Mouse (Mus musculus): ENCODE results near the gene Dnajc5g. TPM values are rescaled to one million over a fixed set of nuclear protein-coding genes. Genes with fewer than 3 reads are reported as not detected.

Dnajc5g gene
- polyA plus RNA-seq, 1 experiment from 2014 or later, result not detected

DNA sequence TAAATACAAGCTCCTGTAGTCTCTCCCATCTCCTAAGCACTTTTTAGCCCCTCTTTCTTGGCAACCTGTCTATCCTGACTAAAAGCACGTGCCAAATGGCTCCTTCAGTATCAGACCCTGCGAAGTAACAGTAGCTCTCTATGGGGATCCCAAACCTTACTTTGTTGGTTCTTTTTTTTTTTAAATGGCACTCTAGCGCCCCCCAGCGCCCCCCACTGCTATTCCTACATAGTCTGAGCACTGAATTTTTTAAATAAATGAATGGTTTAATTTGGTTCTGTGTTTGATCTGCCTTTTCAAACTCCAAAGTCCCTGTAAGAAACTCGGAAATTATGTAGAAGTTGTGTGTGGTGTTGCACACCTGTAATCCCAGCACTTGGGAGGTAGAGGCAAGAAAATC lies 20.0 kb downstream of the Dnajc5g start:
- Histone ChIP-seq H3K27ac (ENCODE audit: low read length) (no peak overlapping the region), H3K4me2 (ENCODE audit: low read depth, low read length) (no peak overlapping the region), H3K4me1 (ENCODE audit: control insufficient read depth, insufficient read depth, low read length) (no peaks in the 10 kb centered on the region), H3K36me3 (ENCODE audit: control insufficient read depth, insufficient read depth) (no peaks in the 10 kb centered on the region), H3K27me3 (ENCODE audit: control insufficient read depth, insufficient read depth, low read length) (no peaks in the 10 kb centered on the region), H3K4me3 (ENCODE audit: low read length) (no peak overlapping the region), H3K9ac (ENCODE audit: low read length) (no peak overlapping the region), H3K9me3 (replicated peaks; ENCODE audit: control insufficient read depth, low read length) (no peaks in the 10 kb centered on the region)
- no peak for ATAC-seq (replicated peaks; ENCODE audit: extremely low read depth, insufficient read depth, low FRiP score)
- 40% methylated on average over 5 of the region's 5 CpGs for WGBS

DNA sequence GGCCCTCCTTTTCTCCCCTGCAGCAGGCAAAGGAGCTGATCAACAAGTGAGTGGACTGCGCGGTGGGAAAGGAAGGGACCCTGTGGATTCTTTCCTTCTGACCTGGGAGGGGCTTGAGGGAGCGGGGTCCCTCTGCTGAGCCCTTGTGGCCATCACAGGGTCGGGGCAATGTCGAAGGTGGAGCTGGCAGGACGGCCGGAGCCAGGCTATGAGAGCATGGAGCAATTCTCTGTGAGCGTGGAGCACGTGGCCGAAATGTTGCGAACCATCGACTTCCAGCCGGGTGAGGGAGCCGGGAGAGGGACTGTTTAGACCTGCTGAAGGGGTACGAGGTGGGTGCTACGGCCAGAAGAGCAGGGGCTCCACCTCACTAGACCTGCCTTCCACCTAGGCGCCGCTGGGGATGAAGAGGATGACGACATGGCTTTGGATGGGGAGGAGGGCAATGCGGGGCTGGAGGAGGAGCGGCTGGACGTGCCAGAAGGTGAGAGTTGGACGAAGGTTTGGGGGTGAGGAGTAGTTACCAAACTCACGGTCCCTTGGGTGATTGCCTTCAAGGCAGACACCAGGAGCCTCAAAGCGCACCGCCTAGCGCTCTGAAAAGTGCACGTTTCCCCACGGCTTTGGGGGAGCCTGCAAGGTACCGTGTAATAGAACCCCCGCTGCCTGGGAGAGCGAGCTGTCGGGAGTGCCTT lies 30.8 kb downstream of the Dnajc5g start:
- Histone ChIP-seq H3K36me3 (ENCODE audit: control insufficient read depth, insufficient read depth) (peaks cover 6% of the 10 kb centered on the region), H3K27me3 (ENCODE audit: control insufficient read depth, insufficient read depth, low read length) (peaks cover 48% of the 10 kb centered on the region), H3K4me3 (ENCODE audit: low read length) (no peak overlapping the region), H3K4me2 (ENCODE audit: low read depth, low read length) (no peak overlapping the region), H3K4me1 (ENCODE audit: control insufficient read depth, insufficient read depth, low read length) (peaks cover 17% of the 10 kb centered on the region), H3K9ac (ENCODE audit: low read length) (no peak overlapping the region), H3K27ac (ENCODE audit: low read length) (no peak overlapping the region), H3K9me3 (replicated peaks; ENCODE audit: control insufficient read depth, low read length) (no peaks in the 10 kb centered on the region)
- WGBS, result 2% methylated on average over 33 of the region's 33 CpGs
- ATAC-seq (replicated peaks; ENCODE audit: extremely low read depth, insufficient read depth, low FRiP score), result no peak

DNA sequence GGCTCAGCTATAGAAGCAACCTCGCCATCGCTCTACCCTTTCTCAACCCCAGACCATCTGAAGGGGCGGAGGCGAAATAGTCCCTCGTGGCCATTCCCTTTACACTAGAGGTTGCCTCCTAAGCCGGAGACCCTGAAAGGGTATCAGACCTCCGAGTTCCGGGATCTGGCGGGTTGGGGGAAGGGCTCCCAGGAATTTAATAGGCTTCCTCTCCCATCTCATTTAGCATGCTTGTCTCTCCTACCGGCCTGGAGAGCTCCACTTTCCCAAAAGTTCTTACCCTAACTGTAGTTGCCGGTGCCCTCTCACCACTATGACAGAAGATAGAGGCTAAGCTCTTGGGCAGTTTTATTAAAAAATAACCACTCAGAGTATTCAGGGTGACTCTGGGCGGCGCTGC lies 31.6 kb downstream of the Dnajc5g start:
- Histone ChIP-seq H3K27ac (ENCODE audit: low read length) (no peak overlapping the region), H3K4me2 (ENCODE audit: low read depth, low read length) (peak overlapping the region; percentile 58), H3K27me3 (ENCODE audit: control insufficient read depth, insufficient read depth, low read length) (peaks cover 47% of the 10 kb centered on the region), H3K4me1 (ENCODE audit: control insufficient read depth, insufficient read depth, low read length) (peaks cover 17% of the 10 kb centered on the region), H3K36me3 (ENCODE audit: control insufficient read depth, insufficient read depth) (peaks cover 7% of the 10 kb centered on the region), H3K9me3 (replicated peaks; ENCODE audit: control insufficient read depth, low read length) (no peaks in the 10 kb centered on the region), H3K9ac (ENCODE audit: low read length) (no peak overlapping the region), H3K4me3 (ENCODE audit: low read length) (peak overlapping the region; percentile 31)
- WGBS, result 4% methylated on average over 13 of the region's 13 CpGs
- no peak for ATAC-seq (replicated peaks; ENCODE audit: extremely low read depth, insufficient read depth, low FRiP score)

DNA sequence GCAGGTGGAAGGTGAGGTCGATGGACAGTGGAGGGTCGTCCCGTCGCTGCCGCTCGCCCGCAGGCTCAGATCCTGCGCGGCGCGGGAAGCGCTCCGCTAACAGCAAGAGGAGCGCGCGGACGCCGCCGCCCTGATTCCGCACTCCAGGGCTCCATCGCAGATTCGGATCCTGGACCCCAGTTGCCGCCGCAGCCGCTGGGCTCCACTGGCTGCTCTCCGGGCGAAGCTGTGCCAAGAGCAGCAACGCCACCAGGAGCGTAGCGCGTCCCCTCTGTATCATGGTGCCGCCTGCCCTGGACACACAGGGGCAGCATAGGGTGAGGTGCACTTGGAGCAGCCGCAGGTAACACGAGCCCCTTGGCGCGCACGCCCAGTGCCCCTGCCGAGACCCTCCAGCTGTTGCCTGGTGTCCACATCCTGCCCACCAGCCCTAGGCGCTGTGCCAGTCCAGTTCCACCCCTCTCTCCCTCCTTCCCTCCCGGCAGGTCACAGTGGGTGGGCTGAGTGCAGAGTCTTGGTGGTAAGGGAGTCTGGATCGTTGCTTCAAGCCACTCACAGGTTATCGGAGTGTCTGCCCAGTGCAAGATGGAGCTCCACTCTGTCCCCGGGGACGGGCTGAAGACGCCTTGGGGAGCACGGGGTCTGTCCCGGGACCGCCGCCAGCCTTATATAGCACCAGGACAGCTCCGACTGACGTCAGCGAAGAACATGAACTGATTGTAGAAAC lies 32.3 kb downstream of the Dnajc5g start, which contains the start of gene Ucn:
TSS of gene Ucn (minus strand) at position 589 of the 727 bp plus-strand sequence.
- 2% methylated on average over 52 of the region's 52 CpGs for WGBS
- Histone ChIP-seq H3K27me3 (ENCODE audit: control insufficient read depth, insufficient read depth, low read length) (peaks cover 47% of the 10 kb centered on the region), H3K36me3 (ENCODE audit: control insufficient read depth, insufficient read depth) (peaks cover 10% of the 10 kb centered on the region), H3K9me3 (replicated peaks; ENCODE audit: control insufficient read depth, low read length) (no peaks in the 10 kb centered on the region), H3K9ac (ENCODE audit: low read length) (no peak within 1 kb of the TSS), H3K4me1 (ENCODE audit: control insufficient read depth, insufficient read depth, low read length) (peaks cover 17% of the 10 kb centered on the region), H3K4me2 (ENCODE audit: low read depth, low read length) (peak within 1 kb of the TSS; percentile 58), H3K27ac (ENCODE audit: low read length) (no peak within 1 kb of the TSS), H3K4me3 (ENCODE audit: low read length) (peak within 1 kb of the TSS; percentile 31)
- 0 out of 2 replicates have a peak, but pooled peaks have one; percentile 49 for ATAC-seq (replicated peaks; ENCODE audit: extremely low read depth, insufficient read depth, low FRiP score)

DNA sequence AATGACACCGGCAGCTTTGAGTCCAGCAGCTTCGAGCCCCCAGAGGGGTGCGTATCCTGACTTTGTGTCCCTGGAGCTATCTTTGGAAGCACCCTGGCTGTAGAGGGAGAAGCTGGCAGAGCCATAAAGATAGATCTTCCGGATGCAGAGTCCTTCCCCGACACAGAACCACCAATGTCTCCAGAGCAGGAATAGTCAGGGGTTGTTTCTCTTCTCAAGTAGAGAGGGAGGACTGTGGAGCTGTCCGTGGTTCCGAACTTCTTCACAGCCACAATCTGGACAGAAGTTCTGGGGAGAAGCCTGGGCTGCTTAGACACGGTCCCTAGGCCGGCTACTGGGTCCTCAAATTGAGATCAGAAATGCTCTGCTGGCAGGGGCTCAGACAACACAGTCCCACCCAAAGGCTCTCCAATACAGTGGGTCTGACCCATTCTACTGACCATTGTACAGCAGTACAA lies 32.9 kb downstream of the Dnajc5g start:
- H3K9me3 ChIP-seq (replicated peaks; ENCODE audit: control insufficient read depth, low read length), result no peaks in the 10 kb centered on the region
- ATAC-seq (replicated peaks; ENCODE audit: extremely low read depth, insufficient read depth, low FRiP score), result 0 out of 2 replicates have a peak, but pooled peaks have one; percentile 14
- peaks cover 47% of the 10 kb centered on the region for H3K27me3 ChIP-seq (ENCODE audit: control insufficient read depth, insufficient read depth, low read length)
- no peak overlapping the region for H3K9ac ChIP-seq (ENCODE audit: low read length)
- H3K27ac ChIP-seq (ENCODE audit: low read length), result no peak overlapping the region
- H3K36me3 ChIP-seq (ENCODE audit: control insufficient read depth, insufficient read depth), result peaks cover 10% of the 10 kb centered on the region
- H3K4me2 ChIP-seq (ENCODE audit: low read depth, low read length), result peak overlapping the region; percentile 58
- WGBS, result 9% methylated on average over 9 of the region's 9 CpGs
- H3K4me3 ChIP-seq (ENCODE audit: low read length), result peak overlapping the region; percentile 31
- H3K4me1 ChIP-seq (ENCODE audit: control insufficient read depth, insufficient read depth, low read length), result peaks cover 17% of the 10 kb centered on the region

DNA sequence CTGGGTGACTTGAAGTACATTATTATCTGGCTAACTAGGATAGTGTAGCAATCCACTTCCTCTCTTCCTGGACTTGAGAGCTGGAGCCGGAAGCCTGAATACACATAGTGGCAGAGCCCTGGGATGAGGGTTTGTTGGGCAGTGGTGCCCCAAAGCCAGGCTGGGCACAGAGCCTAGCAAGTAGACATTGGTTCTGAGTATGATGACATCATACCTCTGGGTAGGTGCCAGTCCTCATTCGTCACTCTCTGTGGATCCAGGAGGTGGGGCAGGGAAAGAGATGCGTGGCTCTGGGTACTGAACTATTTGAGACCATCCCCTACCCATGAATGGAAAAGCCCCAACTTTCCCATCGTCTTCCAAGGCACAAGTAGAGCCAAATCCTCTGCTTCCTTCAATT lies 43.7 kb downstream of the Dnajc5g start:
- Histone ChIP-seq H3K36me3 (ENCODE audit: control insufficient read depth, insufficient read depth) (peaks cover 11% of the 10 kb centered on the region), H3K9me3 (replicated peaks; ENCODE audit: control insufficient read depth, low read length) (no peaks in the 10 kb centered on the region), H3K4me3 (ENCODE audit: low read length) (no peak overlapping the region), H3K9ac (ENCODE audit: low read length) (no peak overlapping the region), H3K27ac (ENCODE audit: low read length) (no peak overlapping the region), H3K4me1 (ENCODE audit: control insufficient read depth, insufficient read depth, low read length) (peaks cover 13% of the 10 kb centered on the region), H3K27me3 (ENCODE audit: control insufficient read depth, insufficient read depth, low read length) (no peaks in the 10 kb centered on the region), H3K4me2 (ENCODE audit: low read depth, low read length) (no peak overlapping the region)
- ATAC-seq (replicated peaks; ENCODE audit: extremely low read depth, insufficient read depth, low FRiP score), result no peak
- WGBS, result 66% methylated on average over 4 of the region's 4 CpGs

DNA sequence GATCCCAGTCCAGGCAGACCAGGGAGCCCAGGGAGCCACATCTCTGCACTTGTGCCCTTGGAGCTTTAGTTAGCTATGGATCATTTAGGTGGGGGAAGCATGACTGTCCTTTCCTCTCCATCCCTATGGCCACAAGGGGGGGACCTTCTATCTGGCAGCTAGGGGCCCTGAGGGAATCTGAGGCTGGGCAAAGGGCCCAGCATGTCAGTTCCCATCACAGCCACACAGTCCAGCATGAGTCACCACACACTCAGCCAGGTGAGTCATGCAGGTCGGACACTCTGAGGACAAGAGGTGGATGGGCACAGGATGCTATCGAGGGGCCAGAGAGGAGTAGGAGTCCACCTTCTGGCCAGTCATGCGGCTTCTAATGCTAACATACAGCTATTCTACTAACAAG lies 45.7 kb downstream of the Dnajc5g start:
- 0 out of 2 replicates have a peak, but pooled peaks have one; percentile 35 for ATAC-seq (replicated peaks; ENCODE audit: extremely low read depth, insufficient read depth, low FRiP score)
- H3K27ac ChIP-seq (ENCODE audit: low read length), result no peak overlapping the region
- H3K4me1 ChIP-seq (ENCODE audit: control insufficient read depth, insufficient read depth, low read length), result peaks cover 13% of the 10 kb centered on the region
- no peaks in the 10 kb centered on the region for H3K27me3 ChIP-seq (ENCODE audit: control insufficient read depth, insufficient read depth, low read length)
- no peak overlapping the region for H3K4me3 ChIP-seq (ENCODE audit: low read length)
- H3K36me3 ChIP-seq (ENCODE audit: control insufficient read depth, insufficient read depth), result peaks cover 3% of the 10 kb centered on the region
- H3K4me2 ChIP-seq (ENCODE audit: low read depth, low read length), result no peak overlapping the region
- no peaks in the 10 kb centered on the region for H3K9me3 ChIP-seq (replicated peaks; ENCODE audit: control insufficient read depth, low read length)
- 72% methylated on average over 3 of the region's 3 CpGs for WGBS
- no peak overlapping the region for H3K9ac ChIP-seq (ENCODE audit: low read length)

DNA sequence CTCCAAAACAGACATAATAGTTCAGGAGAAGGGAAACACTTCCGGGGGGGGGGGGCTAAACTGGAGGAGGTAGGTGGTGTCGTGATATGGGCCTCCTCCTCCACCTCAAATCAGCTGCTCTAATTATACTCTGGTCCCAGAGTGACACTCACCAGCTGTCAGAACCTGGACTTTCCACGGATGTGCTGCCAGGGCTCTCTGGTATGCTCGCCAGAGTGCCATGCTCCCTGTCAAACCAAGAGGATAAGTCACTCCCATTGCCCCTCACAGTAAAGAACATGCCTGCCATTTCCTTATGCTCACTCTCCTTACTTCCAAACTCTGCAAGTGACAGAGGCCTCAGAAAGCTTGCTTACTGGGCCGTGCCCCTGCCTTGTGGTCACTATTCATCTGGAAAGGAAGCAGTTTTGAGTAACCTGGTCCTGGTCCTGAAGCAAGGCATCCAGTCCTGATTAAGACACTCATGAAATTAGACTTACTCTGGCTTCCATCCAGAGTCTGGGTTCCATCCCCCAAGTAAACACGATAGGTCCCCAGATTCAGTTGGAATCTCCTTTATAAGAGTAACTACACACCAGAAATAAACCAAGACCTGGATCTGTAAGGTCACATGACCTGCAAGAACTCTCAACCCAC lies 47.5 kb downstream of the Dnajc5g start:
- ATAC-seq (replicated peaks; ENCODE audit: extremely low read depth, insufficient read depth, low FRiP score), result peak; percentile 38
- WGBS, result 27% methylated on average over 6 of the region's 6 CpGs

More for the DNA sequence above, 47.5 kb downstream of the Dnajc5g start:
- Histone ChIP-seq H3K4me2 (ENCODE audit: low read depth, low read length) (peak overlapping the region; percentile 74), H3K4me3 (ENCODE audit: low read length) (peak overlapping the region; percentile 78), H3K4me1 (ENCODE audit: control insufficient read depth, insufficient read depth, low read length) (peaks cover 13% of the 10 kb centered on the region), H3K27ac (ENCODE audit: low read length) (peak overlapping the region; percentile 66), H3K27me3 (ENCODE audit: control insufficient read depth, insufficient read depth, low read length) (no peaks in the 10 kb centered on the region), H3K36me3 (ENCODE audit: control insufficient read depth, insufficient read depth) (peaks cover 21% of the 10 kb centered on the region), H3K9ac (ENCODE audit: low read length) (peak overlapping the region; percentile 87), H3K9me3 (replicated peaks; ENCODE audit: control insufficient read depth, low read length) (no peaks in the 10 kb centered on the region)
